ENCODE assay signal across 8 mouse cellular contexts in the genomic region with DNA sequence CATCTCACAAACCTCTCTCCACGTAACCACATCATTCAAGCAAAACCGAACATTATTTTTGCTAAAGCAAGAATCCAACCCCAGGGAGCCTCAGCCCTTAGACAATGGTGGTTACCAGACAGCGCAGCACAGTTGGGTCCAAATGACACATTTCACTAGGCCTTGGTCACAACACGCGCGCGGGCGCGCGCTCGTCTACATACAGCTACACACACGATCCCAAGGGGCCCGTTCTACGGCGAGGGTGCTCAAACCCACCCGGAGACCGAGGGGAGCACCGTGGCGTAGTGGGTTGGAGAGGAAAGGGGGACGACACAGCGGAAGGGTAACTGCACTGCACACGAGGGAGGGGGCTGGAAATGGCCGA. TPM values are rescaled to one million over a fixed set of nuclear protein-coding genes. Genes with fewer than 3 reads are reported as not detected.
DNase-seq lines count a peak whose midpoint lies in the region; ATAC-seq lines count a peak whose summit lies in the region.

No protein-coding gene starts in this region.

- peak; percentile 78 to 93 for DNase-seq in adrenal gland, adult (ENCODE audit: inconsistent age in 2 of 2, low spot score in 1 of 2)
- DNase-seq in embryo, embryonic 10 days (ENCODE audit: low spot score): peak; percentile 69
- DNase-seq in gastrocnemius, postnatal 10 days: peak; percentile 44
- DNase-seq in hindlimb bud, embryonic 11.5 days (ENCODE audit: extremely low spot score, low read depth, low spot score): peak; percentile 28
- DNase-seq in left cerebral cortex, adult 9 months (ENCODE audit: low spot score in 2 of 2): peak; percentile 42 to 73
- DNase-seq in right cerebral cortex, postnatal 14 days: peak; percentile 58
- peak; percentile 45 to 50 for DNase-seq in urinary bladder, postnatal 36 days (ENCODE audit: low spot score in 2 of 2)

- ATAC-seq in megakaryocyte, adult 5-6 weeks (ENCODE audit: poor library complexity, severe bottlenecking): 0 out of 2 replicates have a peak, but pooled peaks have one; percentile 4

RNA-seq across cellular contexts. Expression of gene Fbxo11, which starts 1.1 kb away (rescaled TPM):
- 10 to 100 TPM; 37.7 to 50.5 TPM for total RNA-seq in gastrocnemius, postnatal 10 days (2021)
- 43.6 and 45.8 TPM in 2 replicates for total RNA-seq in megakaryocyte, adult 5-6 weeks (2015)
- 30.7 and 41.6 TPM in 2 replicates for total RNA-seq in megakaryocyte, adult 5-6 weeks (2017)

Comparison
In these comparisons a context has a peak if more than half of its experiments do, and no peak if none do; other contexts are left out.
1. Peak in every context shown above with its lines: DNase-seq and ATAC-seq.
2. DNase-seq: peak in every context shown above with its lines; median percentile 86 in adrenal gland, adult; 69 in embryo, embryonic 10 days; 58 in right cerebral cortex, postnatal 14 days; 58 in left cerebral cortex, adult 9 months; 48 in urinary bladder, postnatal 36 days; 44 in gastrocnemius, postnatal 10 days; 28 in hindlimb bud, embryonic 11.5 days.